Mouse (Mus musculus) urinary bladder, postnatal 4 days (tissue): ENCODE measurements around the gene Ston2.

Experiments used
- DNase-seq, 2 experiments: peaks; one replicate each; pipeline ENCODE4 v3.0.0; 2021 to 2022; ENCODE audit warnings: low spot score in 2 of 2

Ston2 gene

DNA sequence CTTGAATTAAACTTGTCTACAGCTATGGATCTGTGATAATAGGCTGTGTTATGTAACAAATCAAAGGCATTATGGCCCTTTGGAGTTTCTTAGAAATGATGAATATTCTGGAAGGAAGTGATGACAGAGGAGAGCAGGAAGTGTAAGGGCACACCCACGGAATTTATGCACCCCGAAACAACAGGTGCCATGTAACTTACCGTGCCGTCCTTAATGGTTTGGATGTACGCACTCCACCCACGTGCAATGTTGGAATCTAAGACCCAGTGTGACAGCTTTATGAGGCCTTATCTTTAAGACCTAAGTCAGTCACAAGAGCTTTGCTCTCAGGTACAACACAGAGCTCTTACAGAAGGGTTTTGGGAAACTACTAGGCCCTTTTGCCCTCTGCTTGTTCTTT, 124.9 kb downstream of the Ston2 start:
- no peak for DNase-seq

DNA sequence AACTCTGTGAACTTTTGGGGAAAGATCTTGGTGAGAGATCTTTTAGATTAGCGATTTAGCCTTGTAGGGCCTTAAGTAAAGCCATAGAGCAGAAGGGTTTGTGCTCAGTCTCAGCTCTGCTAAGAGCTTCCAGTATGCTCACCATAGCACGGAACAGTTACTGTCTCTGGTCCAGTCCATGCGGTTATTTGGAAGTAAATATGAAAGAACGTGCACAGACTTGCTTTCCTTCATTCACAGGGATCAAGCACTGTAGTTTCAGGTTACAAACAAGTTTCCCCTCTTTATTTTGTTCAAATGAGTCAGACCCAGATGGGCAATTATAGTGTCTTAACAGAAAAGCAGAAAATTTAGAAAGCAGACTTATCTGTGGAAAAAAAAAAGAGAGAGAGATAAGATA, 125.3 kb downstream of the Ston2 start:
- no peak for DNase-seq

DNA sequence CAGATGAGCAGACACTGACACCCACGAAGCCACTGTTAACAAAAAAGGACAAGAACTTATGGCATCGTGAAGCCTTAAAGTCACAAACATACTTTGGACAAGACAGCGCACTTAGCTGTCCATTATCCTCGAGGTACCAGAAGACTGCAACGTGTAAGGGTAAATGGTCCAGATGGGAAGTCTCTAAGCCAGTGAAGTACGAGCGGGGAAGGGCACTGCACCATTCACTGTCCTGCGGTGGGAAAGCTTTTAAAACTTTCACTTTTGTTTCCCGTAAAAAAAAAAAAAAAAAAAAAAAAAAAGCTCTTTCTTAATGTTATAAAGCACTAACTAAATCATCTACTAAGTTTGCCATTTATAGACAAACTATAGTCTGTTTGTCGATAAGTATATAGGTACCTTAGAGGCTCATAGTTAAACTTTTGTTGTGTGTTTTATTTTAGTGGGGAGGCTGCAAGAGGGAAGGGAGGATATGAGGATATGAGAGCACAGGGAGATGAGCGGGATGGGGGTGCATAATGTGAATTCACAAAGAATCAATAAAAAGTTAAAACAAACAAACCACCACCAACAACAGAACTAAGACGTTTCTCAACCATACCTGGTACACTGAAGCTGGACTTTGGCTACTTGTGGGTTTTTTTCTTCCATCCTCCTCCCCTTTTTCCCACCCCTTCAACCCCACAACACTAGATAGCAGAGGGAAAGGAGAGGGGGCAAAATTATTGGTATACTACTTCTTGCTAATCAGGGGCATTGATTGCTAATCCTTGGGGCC, 127.4 kb downstream of the Ston2 start:
- DNase-seq: no peak

DNA sequence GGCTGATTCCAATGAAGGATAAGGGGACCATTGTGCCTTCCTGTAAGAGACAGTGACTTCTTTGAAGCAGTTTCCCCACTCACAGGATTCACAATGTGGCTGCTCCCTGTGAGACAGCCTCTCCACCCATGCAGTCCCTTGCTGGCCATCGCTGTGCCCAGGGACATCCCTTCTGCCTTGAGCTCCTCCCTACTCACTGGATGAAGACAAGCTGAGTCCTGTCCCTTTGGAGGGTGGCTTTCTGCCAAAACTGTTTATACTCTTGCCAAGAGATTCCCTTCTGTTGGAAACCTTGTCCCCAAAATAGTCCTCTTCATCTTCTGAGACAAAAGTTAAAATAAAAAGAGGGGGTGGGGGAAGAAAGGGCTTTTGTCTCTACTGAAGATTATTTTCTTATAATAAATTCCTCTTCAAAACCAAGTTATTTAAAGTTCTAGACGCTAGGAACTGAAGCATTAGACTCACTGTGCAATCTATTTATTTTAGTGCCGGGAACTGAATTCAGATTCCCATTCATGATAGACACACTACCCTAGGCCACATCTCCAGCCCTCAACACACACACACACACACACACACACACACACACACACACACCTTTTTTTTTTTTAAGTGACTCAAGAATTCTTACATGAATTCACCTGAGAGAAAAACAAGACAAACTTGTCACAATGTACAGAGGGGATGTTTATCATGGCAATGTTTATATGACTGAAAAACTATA, 133.6 kb downstream of the Ston2 start:
- no peak for DNase-seq

DNA sequence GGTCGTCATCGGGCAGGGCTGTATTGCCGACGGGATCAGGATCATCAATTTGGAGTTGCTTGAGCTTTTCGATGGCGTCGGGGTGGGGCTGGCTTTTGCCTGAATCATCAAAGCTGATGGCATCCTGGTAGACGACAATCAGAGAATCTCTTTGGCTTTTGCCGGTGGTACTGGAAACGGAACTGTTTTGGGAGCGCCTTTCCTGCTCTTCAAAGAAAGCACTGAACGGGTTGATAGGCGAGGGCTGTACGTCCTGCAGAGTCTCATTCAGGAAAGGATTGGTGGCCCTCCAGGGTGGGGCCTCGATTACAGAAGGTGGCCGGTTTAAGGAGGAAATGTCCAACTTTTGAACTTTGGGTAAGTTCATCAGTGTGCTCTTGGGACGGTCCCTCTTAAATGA, 139.8 kb downstream of the Ston2 start:
- DNase-seq: no peak

DNA sequence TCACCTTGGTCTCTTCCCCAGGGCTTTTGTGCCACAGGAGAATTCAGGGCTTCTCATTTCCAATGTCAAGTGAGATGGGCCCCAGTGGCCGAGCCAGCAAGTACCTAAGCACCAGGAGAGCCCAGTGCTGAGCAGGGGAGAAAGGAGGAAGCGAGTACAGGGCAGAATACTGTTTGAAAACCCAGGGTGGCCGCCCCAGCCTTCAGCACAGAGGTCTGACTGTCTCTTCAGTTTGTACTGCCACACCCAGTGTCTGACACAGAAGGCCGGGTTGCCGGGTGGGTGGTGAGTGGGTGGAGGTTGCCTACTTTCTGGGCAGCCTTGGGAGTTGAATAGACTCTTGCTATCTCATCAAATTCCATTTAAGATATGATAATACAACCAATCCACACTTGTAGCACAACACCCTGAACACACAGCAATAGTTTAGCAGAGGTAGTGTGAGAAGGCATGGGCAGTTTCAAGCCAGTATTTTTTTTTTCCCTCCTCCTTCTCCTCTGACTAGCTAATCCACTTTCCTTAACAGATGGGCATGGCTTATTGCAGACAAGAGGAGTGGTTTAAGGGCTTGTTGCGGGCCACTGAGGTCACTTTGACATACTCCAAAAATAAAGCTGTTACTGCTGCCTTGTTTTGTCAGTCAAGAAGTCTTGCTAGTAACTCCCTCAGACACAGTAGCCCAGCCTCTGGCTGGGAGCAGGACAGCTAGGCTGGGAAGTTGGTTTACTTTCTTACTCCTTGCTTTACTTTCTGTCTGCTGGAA, 142.6 kb downstream of the Ston2 start:
- DNase-seq: no peak

DNA sequence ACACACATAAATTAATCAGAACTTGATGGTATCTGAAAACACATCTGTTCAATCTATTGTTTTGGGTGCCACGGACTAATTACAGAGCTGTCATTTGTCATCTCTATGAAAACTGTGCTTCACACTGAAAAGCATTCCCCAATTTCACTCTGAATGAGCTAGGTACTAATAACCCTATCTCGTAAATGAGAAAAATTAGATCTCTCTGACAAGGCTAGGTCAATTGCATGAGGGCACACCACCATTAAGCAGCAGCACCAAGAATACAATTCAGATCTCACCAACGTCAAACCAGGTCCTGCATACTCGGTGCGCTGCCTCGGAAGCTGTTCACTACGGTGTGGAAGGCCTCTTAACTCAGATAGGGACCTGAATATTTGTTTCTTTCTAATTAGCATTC, 145.0 kb downstream of the Ston2 start:
- no peak for DNase-seq

DNA sequence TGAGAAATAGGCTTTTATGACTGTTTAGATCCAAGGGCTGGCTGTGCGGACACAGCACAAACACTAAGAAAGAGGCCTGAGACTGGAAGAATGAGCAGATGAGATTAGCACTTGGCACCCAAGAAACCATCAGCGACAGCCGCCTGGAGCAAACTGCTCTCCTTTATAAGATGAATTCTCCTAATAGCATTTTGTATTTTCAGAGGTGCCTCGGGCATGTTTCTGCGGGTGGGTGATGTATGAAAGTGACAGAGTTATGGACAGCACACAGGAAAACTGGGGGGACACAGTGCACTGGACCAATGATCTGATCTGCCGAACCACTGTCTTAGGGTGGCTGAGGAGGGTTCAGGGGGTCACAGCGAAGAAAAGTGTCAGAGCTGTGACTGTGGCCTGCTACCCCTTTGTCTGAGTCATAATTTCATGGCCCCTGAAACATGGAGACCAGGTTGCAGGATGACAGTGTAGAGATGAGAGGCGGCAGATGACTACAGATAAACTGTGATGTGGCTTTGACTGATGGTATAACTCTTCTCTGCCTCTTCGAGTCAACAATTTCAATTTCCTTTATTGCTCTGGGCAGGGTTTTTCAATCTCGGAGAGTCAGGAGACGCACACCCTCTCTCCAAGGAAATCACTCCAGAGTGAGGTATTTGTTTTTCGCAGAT, 145.6 kb downstream of the Ston2 start:
- no peak for DNase-seq

DNA sequence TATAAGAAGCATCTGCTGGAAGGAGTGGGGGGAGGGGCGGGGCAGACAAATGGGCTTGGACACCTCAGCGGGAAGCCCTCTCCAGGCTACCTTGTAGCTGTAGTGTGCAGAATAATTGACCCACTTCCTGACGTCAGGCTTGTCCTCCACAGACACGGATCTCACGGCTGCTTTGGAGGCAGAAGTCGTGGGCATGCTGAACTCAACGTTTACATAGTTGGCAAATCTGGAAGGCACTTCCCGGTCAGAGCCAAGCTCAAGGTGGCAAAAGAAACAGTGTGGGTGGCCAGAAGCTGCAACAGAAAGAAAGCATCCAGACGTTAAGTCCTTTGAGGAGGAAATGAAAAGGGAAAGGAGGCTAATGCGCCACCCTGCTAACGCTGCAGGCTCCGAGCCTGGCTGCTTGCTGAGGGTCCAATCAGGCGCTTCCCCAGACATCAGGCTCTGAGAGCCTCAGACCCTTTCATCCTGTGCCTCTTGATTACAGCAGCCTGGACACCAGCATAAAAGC, 146.5 kb downstream of the Ston2 start:
- no peak for DNase-seq

DNA sequence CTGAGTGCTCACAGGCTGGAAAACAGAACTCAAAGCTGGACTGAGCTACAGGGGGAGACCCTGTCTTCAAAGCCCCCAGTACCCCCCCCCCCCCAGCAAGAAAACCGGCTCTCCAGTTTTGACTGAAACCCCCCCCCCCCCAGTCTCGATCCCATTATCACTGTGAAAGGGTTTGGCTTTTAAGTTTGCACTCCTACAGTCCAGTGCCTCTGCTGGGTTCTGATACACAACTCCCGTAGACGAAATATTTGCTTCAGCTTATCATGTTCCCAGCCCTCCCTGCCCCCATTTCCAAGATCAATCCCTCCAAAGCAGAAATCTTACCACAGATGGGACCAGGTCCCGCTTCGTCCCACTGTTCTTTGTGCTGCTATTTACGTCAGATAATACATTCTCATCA, 147.1 kb downstream of the Ston2 start:
- DNase-seq: no peak

DNA sequence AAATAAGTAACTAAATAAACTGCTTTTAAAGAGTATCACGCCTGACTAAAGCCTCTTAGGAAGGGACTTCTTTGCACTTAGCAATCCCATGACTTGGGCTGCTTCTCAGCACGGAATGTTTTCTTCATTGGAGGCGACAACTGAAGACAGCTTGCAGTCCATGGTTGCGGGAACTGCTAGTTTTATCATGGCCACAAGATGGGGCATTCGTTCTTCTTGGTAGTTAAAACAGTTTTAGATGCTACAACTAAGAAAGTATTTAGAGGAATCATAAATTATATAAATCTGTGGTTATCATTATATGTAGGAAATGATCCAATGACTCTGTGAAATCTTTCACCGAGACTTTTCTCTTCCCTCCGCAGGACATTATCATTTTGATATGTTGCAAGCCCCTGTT, 147.5 kb downstream of the Ston2 start:
- no peak for DNase-seq

DNA sequence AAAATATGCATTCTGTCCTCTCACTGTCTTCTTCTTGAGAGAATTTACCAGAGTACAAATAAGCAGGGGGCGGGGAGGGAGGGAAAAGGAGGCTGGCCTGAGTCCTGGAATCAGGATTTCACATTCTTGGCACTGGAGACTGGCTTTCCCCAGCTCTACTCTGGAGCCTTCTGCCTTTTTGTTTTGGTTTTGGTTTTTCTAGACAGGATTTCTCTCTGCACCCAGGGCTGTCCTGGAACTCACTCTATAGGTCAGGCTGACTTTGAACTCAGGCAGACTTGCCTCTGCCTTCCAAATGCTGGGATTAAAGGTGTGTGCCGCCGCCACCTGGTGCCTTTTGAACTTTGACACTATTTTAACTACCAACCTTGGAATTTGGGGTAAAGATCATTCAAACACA, 149.8 kb downstream of the Ston2 start:
- DNase-seq: no peak

DNA sequence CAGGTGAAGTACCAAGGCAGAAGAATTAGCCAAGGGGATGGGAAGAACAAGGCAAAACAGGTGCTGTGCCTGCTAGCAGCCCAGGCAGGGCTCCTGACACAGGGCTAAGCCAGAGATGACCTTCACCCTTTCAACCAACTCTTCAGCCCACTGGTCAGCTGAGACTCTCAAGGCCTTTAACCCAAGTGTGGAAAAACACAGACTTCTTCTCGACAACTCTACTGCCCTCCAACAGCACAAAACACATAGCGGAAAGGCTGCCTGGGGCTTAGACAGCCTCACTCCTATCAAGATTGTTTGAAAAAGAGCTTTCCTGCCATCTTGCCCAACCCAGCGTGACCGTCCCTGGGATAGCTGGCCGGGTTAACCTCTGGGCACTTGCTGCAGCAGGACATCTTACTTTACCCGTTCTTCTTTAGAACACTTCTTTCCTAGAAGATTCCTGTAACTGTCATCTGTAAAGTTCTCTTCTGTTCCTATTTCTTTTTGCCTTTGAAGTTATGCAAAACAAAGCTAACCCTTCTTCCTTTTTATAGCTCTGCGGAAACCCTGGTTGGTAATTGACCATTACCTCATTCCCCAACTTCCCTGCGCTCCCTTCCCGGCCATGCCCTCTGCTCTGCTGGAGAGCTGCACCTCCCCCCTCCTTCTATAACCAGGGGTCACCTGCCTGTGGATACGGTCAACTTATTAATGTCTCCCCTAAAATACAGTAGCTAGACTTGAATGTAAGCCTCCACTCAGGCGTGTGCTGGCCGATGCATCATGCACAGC, 150.9 kb downstream of the Ston2 start:
- no peak for DNase-seq

DNA sequence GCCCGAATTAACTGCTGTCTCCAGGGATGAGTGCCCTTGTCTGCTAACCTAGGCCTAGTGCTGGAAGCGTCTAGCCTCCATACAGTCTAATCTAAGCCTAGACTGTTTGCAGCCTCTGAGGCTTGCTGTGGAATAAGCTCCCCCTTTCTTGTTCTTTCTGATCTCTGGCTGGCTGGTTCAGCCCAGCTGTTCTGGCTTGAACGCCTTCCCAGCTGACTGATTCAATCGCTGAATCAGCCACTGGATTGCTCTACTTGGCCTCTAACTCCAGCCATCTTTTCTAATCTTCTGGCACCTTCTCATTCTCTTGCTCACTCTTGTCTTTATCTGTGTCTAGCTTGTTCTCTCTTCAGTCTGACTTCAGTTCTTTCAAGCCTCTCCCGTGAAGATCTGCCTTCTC, 161.7 kb downstream of the Ston2 start:
- DNase-seq: no peak

DNA sequence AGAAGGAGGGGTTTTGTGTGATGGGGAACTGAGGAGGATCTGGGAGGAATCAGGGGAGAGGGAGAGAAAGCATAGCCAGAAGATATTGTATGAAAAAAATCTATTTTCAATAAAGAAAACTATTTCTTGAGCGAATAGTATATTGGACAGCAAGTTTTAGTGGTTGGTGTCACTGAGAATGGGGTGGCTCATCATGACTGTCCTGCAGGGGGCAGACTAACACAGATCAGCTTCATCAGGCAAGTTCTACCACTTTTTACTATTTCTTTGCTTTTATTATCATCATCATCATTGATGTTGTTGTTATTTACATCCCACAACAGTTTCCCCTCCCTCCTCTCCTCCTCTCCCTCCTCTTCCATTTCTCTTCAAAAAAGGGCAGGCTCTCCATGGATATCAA, 163.2 kb downstream of the Ston2 start:
- no peak for DNase-seq

DNA sequence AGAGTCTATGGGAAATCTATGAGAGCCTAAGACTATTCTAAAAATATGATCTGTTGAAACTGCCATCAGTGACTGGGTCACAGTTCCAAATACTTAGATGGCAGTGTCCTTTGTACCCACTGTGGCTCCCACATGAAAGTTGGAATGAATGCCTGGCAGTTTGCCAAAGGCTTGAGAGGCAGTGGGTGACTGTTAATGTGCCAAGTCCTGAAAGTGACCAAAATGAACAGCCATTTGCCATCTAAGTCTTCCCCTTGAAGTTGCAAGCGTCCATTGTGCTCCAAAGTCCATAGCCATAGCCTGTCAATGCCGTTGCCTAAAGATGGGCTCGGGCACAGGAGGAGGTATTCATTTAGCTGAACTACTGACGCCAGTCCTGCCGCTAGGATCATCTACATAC, 178.8 kb downstream of the Ston2 start:
- DNase-seq: no peak

DNA sequence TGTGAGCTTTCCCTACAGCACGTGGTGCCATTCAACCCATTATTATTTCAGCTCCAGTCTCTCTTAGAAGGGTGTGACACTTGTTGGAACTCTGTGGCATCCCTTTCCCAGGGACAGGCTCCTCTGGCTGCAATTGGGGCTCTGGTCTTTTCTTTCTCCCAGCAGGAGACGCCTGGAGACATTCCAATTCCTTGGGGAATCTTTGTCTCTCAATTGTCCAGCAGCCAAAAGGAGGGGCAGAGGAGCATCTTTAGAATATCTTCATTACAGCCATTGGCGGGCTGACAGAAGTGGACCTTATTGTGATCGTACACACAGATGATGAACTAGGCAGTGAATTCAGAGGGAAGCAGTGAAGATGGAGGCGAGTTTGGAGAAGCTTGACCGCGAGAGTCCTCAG, 180.5 kb downstream of the Ston2 start:
- no peak for DNase-seq

DNA sequence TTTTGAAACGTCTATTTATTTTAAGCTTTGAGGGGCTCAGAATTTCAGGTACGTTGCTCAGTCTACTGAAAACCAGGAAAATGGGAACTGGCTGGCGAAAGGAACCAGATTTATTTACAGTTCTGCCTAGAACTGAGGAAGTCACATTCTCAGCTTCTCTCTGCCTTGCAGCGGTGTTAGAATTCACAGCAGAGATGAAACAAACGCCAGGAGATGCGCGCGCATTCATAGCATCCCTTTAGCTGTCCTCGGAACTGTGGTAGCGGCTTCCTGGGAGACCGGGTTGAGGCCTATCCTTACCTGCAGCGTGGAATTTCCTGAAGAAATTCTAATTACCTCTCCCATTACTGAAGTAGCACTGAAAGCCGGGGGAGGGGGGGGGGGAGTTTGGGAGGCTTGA, 181.5 kb downstream of the Ston2 start:
- DNase-seq: no peak

DNA sequence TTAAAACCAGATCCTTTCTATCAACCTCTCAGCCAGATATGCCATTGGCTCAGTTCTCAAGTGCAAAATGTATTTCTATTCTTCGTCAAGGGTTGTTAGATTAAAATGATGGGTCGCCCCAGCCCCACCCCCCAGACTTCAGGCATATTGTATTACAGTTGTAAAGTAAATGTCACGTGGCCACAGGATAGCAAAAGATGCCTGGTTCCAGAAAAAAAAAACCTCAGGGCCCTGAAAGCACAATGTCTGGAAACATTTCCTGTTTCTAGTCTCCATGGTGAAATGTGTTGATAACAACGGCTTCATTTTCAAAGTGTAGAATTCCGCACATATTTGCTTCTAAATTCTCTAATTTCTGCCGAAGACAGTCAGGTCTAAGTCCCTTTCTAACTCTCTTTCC, 183.6 kb downstream of the Ston2 start:
- no peak for DNase-seq

DNA sequence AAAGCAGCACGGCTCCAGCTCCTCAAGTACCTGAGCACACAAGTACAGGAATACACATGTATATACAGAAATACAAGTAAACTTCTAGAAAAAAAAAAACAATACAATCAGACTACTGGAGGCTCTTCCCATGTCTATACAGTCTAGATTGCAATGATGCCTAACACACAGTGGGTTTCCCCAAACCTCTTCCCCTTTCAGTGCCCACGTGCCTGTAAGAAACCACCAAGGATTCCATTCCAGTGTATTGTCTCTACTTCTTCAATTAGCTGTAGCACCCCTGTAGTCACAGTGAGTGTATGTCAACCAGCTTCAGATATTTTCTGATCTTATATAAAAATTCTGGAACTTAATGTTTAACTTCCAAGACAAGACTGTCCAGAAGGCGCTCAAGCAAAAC, 196.1 kb downstream of the Ston2 start:
- DNase-seq: no peak

DNA sequence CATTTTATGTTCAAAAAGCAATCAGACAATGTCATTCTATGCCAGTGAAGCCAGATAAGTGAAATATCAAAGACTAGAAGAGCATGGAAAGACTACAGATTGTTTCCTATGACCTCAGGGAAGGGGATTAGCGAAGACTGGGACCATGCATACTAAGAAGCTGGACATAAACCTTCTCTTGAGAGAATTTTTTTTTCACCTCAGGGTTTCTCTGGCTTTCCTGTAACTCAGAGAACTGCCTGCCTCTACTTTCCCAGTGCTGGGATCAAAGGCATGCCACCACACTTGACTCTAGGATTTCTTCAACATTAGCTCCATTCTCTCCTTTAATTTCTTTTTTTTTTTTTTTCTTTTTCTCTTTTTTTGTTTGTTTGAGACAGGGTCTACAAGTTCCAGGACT, 197.0 kb downstream of the Ston2 start:
- no peak for DNase-seq
